9 mouse cellular contexts compared by ENCODE assay signal in genomic region chr7:35215731-35216130, GRCm38 (mm10). TPM values are rescaled to one million over a fixed set of nuclear protein-coding genes. Genes with fewer than 3 reads are reported as not detected.
DNase-seq lines count a peak whose midpoint lies in the region; ATAC-seq and TF ChIP-seq lines count a peak whose summit lies in the region.
"Had no signal": no experiment of that assay in that cellular context is flagged by ENCODE, and none has a peak within 500 bp of the region (broad histone marks: within the 10 kb centered on the region; RNA-seq: fewer than 3 reads in every experiment).

No protein-coding gene starts in this region.

- H3K27me3 ChIP-seq in heart, postnatal 0 days (ENCODE audit: control insufficient read depth, insufficient read depth, low read length) = peaks cover 33% of the 10 kb centered on the region
- peaks cover 3% of the 10 kb centered on the region; the same call in 1 of the 2 replicates for H3K27me3 ChIP-seq in embryonic facial prominence, embryonic 12.5 days
- no peaks in the 10 kb centered on the region for H3K27me3 ChIP-seq in hindbrain, embryonic 16.5 days (replicated peaks; ENCODE audit: control insufficient read depth, insufficient read depth, low read length)
- no peaks in the 10 kb centered on the region for H3K27me3 ChIP-seq in midbrain, embryonic 14.5 days (ENCODE audit: control insufficient read depth, insufficient read depth, low read length)

- TF ChIP-seq EP300 in heart, postnatal 0 days (IDR thresholded peaks at IDR 0.05; ENCODE audit: low read depth) = no peak

- H3K27ac ChIP-seq in heart, postnatal 0 days (ENCODE audit: low read depth) = no peak overlapping the region
- no peak overlapping the region for H3K27ac ChIP-seq in embryonic facial prominence, embryonic 12.5 days
- peak overlapping the region; percentile 91 for H3K27ac ChIP-seq in hindbrain, embryonic 16.5 days (ENCODE audit: low read depth, low read length)
- peak overlapping the region; percentile 94 for H3K27ac ChIP-seq in midbrain, embryonic 14.5 days (replicated peaks; ENCODE audit: low read depth, low read length)

- WGBS in heart, postnatal 0 days = 51% methylated on average over 5 of the region's 5 CpGs
- WGBS in embryonic facial prominence, embryonic 12.5 days = 44% methylated on average over 5 of the region's 5 CpGs
- WGBS in hindbrain, embryonic 16.5 days = 51% methylated on average over 5 of the region's 5 CpGs
- WGBS in midbrain, embryonic 14.5 days = 39% methylated on average over 5 of the region's 5 CpGs

- no peak for ATAC-seq in heart, postnatal 0 days (ENCODE audit: insufficient read depth, low read depth)
- no peak for ATAC-seq in embryonic facial prominence, embryonic 12.5 days (ENCODE audit: insufficient number of reproducible peaks, insufficient read depth, low FRiP score, low TSS enrichment)
- ATAC-seq in hindbrain, embryonic 16.5 days = 0 out of 2 replicates have a peak, but pooled peaks have one; percentile 0
- ATAC-seq in midbrain, embryonic 14.5 days (ENCODE audit: low FRiP score, low TSS enrichment) = no peak
- ATAC-seq in monocyte, adult 5-6 weeks (replicated peaks; ENCODE audit: insufficient number of reproducible peaks, low FRiP score, low TSS enrichment, poor library complexity, severe bottlenecking) = no peak

- no peaks in the 10 kb centered on the region for H3K9me3 ChIP-seq in heart, postnatal 0 days (replicated peaks; ENCODE audit: control insufficient read depth, low read length)
- H3K9me3 ChIP-seq in embryonic facial prominence, embryonic 12.5 days = no peaks in the 10 kb centered on the region
- H3K9me3 ChIP-seq in hindbrain, embryonic 16.5 days (ENCODE audit: control insufficient read depth, low read length) = no peaks in the 10 kb centered on the region
- no peaks in the 10 kb centered on the region for H3K9me3 ChIP-seq in midbrain, embryonic 14.5 days (ENCODE audit: control insufficient read depth, low read length)

- H3K9ac ChIP-seq in heart, postnatal 0 days (replicated peaks; ENCODE audit: low read depth, low read length) = no peak overlapping the region
- 0 out of 2 replicates have a peak overlapping the region, but pooled peaks have one; percentile 75 for H3K9ac ChIP-seq in embryonic facial prominence, embryonic 12.5 days
- peak overlapping the region; percentile 97 for H3K9ac ChIP-seq in hindbrain, embryonic 16.5 days (ENCODE audit: low read depth, low read length)
- peak overlapping the region; percentile 98 for H3K9ac ChIP-seq in midbrain, embryonic 14.5 days (replicated peaks; ENCODE audit: low read length)

- H3K4me1 ChIP-seq in heart, postnatal 0 days (ENCODE audit: control insufficient read depth, insufficient read depth) = 0 out of 2 replicates have a peak, but pooled peaks cover 7% of the 10 kb centered on the region
- H3K4me1 ChIP-seq in embryonic facial prominence, embryonic 12.5 days = peaks cover 15% of the 10 kb centered on the region
- peaks cover 17% of the 10 kb centered on the region for H3K4me1 ChIP-seq in hindbrain, embryonic 16.5 days (ENCODE audit: control insufficient read depth, insufficient read depth, low read depth, low read length)
- H3K4me1 ChIP-seq in midbrain, embryonic 14.5 days (ENCODE audit: control insufficient read depth, insufficient read depth, low read length) = peaks cover 15% of the 10 kb centered on the region

- no peak for DNase-seq in heart, postnatal 0 days (ENCODE audit: low spot score)
- DNase-seq in heart, adult 9 months (ENCODE audit: low spot score in 2 of 2) = no peak
- DNase-seq in midbrain, embryonic 14.5 days = peak; percentile 51
- no peak for DNase-seq in spleen, adult 12 weeks (ENCODE audit: low spot score)
- DNase-seq in cerebellum, adult 9-10 months = no peak

- no peaks in the 10 kb centered on the region for H3K36me3 ChIP-seq in heart, postnatal 0 days (replicated peaks; ENCODE audit: control insufficient read depth, insufficient read depth, low read length)
- peaks cover 14% of the 10 kb centered on the region for H3K36me3 ChIP-seq in embryonic facial prominence, embryonic 12.5 days
- peaks cover 9% of the 10 kb centered on the region for H3K36me3 ChIP-seq in hindbrain, embryonic 16.5 days (ENCODE audit: control insufficient read depth, insufficient read depth, low read length)
- H3K36me3 ChIP-seq in midbrain, embryonic 14.5 days (ENCODE audit: control insufficient read depth, insufficient read depth, low read length) = peaks cover 25% of the 10 kb centered on the region

- peak overlapping the region; percentile 99 for H3K4me2 ChIP-seq in heart, postnatal 0 days (ENCODE audit: low read depth, low read length)
- H3K4me2 ChIP-seq in embryonic facial prominence, embryonic 12.5 days (replicated peaks) = peak overlapping the region; percentile 67
- peak overlapping the region; percentile 82 for H3K4me2 ChIP-seq in hindbrain, embryonic 16.5 days (ENCODE audit: low read length)
- peak overlapping the region; percentile 72 for H3K4me2 ChIP-seq in midbrain, embryonic 14.5 days (ENCODE audit: low read length)

- TF ChIP-seq CTCF in heart, postnatal 0 days (IDR thresholded peaks at IDR 0.05; ENCODE audit: low read depth) = no peak

- peak overlapping the region; percentile 61 for H3K4me3 ChIP-seq in heart, postnatal 0 days (ENCODE audit: low read depth, low read length)
- peak overlapping the region; percentile 62 for H3K4me3 ChIP-seq in embryonic facial prominence, embryonic 12.5 days
- H3K4me3 ChIP-seq in hindbrain, embryonic 16.5 days (ENCODE audit: low read length) = peak overlapping the region; percentile 78
- H3K4me3 ChIP-seq in midbrain, embryonic 14.5 days (replicated peaks; ENCODE audit: low read depth, low read length) = peak overlapping the region; percentile 82

RNA-seq across cellular contexts. Expression of gene Lrp3, which starts 0.4 kb away (rescaled TPM):
- total RNA-seq in heart, postnatal 0 days (2014; rRNA removed; ENCODE audit: low replicate concordance) = 3.3 and 3.5 TPM in 2 replicates
- polyA plus RNA-seq in heart, postnatal 0 days (2015; fragmentation: Nextera tagmentation; extraction: Ambion mirVana) = 1.3 and 1.4 TPM in 2 replicates
- 10.5 and 11.9 TPM in 2 replicates for polyA plus RNA-seq in embryonic facial prominence, embryonic 12.5 days (2016; fragmentation: Nextera tagmentation; extraction: Ambion mirVana)
- 25.1 and 25.5 TPM in 2 replicates for polyA plus RNA-seq in hindbrain, embryonic 16.5 days (2015; fragmentation: Nextera tagmentation; extraction: Ambion mirVana)
- 33.3 and 35.8 TPM in 2 replicates for polyA plus RNA-seq in midbrain, embryonic 14.5 days (2014; fragmentation: Nextera tagmentation; extraction: Ambion mirVana)
- total RNA-seq in monocyte, adult 5-6 weeks (2017) = not detected in 3 replicates
- total RNA-seq: granulocyte monocyte progenitor cell, adult 5-6 weeks had no signal

RNA-seq across cellular contexts. Expression of gene Slc7a10, which starts 29.5 kb away (rescaled TPM):
- total RNA-seq in heart, postnatal 0 days (2014; rRNA removed; ENCODE audit: low replicate concordance) = 0.11 TPM in 1 of 2 replicates, not detected in the other
- polyA plus RNA-seq in heart, postnatal 0 days (2015; fragmentation: Nextera tagmentation; extraction: Ambion mirVana) = 0.15 and 1.1 TPM in 2 replicates
- 1.7 and 3.0 TPM in 2 replicates for polyA plus RNA-seq in embryonic facial prominence, embryonic 12.5 days (2016; fragmentation: Nextera tagmentation; extraction: Ambion mirVana)
- polyA plus RNA-seq in hindbrain, embryonic 16.5 days (2015; fragmentation: Nextera tagmentation; extraction: Ambion mirVana) = 32.7 and 45.2 TPM in 2 replicates
- 6.5 and 9.6 TPM in 2 replicates for polyA plus RNA-seq in midbrain, embryonic 14.5 days (2014; fragmentation: Nextera tagmentation; extraction: Ambion mirVana)
- total RNA-seq in monocyte, adult 5-6 weeks (2017) = not detected in 3 replicates
- total RNA-seq: granulocyte monocyte progenitor cell, adult 5-6 weeks had no signal

Comparison
In these comparisons a context has a peak if more than half of its experiments do, and no peak if none do; other contexts are left out.
1. H3K27ac ChIP-seq: peak in hindbrain, embryonic 16.5 days (single experiment) and midbrain, embryonic 14.5 days (single experiment); none in heart, postnatal 0 days (single experiment) and embryonic facial prominence, embryonic 12.5 days (single experiment).
2. Peak in every context shown above with its lines, with median percentiles within 50 percentile points of each other: H3K4me2 ChIP-seq and H3K4me3 ChIP-seq.